Mouse (Mus musculus) lung, postnatal 25 days (tissue): ENCODE measurements around the gene Acoxl.

Experiments used
- DNase-seq: peaks from one replicate; pipeline ENCODE4 v3.0.0; 2022; ENCODE audit warnings: low spot score

Acoxl gene

DNA sequence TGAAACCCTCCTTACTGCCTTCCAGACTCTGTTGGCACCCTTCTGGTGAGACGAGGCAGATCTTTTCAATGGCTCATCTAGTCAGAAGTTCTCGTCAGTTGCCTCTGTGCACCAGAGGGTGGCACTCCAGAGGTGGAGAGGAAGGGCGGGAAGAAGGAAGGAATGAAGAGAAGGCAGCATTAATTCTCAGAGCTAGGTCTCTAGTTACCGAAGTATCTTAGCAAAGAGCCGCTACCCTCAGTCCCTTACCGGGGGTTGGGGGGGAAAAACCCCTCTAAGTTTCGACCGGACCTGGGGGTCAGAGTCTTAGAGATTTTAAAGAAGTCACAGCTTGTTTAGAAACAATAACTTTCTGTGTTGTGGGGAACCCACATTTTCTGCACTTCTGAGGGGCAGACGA, 283.8 kb downstream of the Acoxl start:
- DNase-seq = peak; percentile 72

DNA sequence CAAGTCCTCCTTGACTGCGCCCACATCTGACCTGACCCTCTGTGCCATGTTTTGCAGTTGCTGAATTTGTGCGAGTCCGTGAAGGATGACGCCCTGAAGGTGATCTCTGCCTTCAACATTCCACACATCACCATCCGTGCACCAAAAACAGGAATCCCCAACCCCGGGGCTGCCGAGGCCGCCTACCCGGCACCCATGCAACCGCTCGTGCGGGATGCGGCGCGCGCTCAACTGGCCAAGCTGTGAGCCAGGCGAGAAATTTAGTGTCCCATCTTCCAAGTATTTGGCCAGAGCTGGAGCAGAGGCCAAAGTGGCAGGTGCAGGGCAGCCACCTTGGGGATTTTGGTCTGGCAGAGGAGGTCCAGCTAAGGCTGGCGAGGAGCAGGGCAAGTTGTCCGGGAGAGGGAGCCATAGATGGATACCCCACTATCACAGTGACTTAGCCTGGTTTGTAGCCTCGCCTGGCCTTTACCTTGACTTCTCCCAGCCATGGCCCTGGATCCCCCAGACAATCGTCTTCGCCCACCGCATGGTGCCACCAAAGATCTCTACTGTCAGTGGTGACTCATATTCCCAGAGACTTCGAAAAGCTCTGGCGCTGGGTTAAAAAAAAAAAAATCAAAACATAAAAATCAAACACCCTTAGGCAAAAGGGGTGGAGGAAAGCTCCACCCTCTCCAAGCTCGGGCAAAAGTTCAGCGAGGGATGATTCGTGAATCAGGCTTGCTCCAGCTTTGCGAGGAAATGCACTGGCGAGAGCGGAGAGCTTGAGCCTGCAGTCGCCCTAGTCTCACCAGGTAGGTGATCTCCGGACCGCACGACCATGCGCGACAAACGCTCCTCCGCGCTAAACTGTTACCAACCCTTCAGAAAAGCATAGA, 284.5 kb downstream of the Acoxl start:
- DNase-seq = peak; percentile 31

DNA sequence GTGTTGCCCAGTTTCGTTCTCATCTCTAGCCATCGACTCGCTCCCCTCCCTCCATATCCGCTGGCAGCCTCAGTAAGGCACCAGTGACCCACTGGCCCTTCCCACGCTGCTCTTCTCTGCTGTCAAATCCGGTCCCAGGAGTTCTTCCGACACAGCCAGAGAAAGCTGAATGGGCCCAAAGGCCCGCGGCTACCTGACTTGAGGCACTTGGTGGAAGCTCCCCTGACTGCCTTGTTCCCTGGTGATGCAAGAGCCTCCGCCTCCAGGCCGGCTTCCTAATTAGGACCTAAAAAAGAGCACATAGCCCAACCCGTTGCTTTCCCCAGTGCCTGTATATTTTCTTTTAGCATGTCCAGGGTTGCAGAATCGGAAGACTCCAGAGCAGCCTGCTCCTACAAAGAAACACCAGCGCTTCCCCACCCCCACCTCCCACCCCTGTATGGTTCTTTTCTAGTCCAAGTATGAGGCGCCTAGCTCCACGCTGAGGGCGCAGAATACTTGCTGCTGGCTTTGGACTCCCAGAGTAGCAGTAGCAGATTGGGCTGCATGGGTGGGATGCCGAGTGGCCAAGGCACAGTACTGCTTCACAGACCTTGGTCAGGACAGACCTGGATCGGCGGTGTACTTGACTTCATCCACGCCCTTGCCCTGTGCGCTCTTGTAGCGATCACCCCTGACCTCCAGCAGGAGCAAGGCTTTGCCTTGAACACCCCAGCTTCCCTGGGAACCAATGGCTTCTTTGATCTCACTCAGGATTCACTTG, 285.4 kb downstream of the Acoxl start:
- no peak for DNase-seq

DNA sequence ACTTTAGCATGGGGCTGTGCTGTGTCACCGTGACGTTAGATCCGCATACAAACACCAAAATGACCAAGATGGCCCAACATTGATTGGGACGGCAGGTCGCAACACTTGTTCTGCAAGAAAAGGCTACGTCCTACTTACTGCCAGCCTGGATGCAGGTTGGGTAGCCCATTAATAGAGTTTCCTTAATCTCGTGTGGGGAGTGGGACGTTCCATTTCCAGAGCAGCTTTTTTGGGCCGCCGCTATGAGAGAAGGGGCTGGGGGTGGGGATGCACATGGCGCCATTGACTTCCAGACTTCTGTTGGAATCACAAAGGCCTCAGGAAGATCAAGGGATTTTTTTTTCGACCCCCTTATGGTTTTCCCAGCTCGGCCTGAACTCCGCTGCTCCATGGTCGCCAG, 286.0 kb downstream of the Acoxl start:
- DNase-seq = no peak

- DNase-seq = peak; percentile 97
Observed at GRCm38 (mm10) chr2:128125635-128126470, 287.2 kb downstream of the Acoxl start, which contains the start of gene Bcl2l11. Bcl2l11 (plus strand) TSS chr2:128126038.

DNA sequence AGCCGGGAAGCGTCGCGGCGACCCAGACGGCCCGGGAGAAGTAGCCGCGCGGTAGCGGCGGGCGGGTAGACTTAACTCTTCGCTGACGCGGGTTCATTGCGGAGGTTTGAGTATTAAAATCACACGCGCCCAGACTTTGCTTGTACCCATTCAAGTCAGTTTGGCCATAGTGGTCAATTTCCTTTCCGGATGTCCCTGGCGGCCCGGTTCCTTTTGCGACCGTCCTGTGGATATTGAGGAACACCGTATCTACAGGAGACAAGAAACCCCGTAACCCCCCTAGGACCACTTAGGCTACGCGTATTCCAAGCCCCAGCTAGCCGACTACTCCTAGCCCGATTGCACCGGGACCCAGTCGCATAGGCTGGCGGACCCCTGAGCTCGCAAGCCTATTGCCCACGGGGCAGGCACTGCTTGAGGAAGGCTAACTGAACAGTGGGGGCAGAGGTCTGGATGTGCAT, 287.9 kb downstream of the Acoxl start:
- no peak for DNase-seq

GRCm38 (mm10) chr2:128127121-128127671, 288.5 kb downstream of the Acoxl start:
- peak; percentile 97 for DNase-seq

- peak; percentile 91 for DNase-seq
Observed at GRCm38 (mm10) chr2:128127691-128128292, 289.1 kb downstream of the Acoxl start.

- DNase-seq = no peak
Observed at GRCm38 (mm10) chr2:128128532-128128931, 289.9 kb downstream of the Acoxl start.

DNA sequence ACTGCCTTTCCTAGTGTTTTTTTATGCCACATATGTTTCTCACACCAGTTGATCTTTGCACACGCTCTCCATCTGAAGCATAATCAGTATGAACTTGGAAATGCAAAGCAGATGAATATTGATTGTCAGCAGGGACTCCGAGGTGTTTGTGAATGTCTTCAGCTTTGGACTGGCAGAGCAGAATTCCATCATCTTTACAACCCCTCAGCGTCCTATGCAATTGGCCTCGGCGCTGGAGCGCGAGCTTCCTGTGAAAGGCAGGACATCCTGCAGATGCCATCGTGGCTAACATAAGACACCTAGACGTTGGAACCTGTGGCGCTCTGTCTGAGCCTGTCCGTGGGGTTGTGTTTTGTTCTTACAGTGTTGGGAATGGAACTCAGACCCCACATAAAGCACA, 292.8 kb downstream of the Acoxl start:
- DNase-seq = no peak

GRCm38 (mm10) chr2:128132635-128133034, 294.0 kb downstream of the Acoxl start:
- no peak for DNase-seq

DNA sequence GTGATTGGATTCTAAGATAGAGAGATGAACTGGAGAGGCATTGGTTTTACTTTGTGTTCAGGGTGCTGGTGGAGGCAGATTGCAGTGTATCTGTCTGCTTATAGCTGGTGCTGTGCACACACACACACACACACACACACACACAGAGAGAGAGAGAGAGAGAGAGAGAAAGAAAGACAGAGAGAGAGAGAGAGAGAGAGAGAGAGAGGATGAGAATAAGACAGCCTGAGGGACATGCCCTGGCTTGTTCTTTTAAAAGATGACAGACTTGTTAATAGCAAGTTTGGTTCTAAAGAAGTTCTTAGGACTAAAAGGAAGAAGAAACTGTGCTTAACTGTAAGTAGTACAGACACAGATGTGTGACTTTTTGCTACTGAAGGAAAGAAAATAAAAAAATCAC, 295.2 kb downstream of the Acoxl start:
- DNase-seq = no peak

DNA sequence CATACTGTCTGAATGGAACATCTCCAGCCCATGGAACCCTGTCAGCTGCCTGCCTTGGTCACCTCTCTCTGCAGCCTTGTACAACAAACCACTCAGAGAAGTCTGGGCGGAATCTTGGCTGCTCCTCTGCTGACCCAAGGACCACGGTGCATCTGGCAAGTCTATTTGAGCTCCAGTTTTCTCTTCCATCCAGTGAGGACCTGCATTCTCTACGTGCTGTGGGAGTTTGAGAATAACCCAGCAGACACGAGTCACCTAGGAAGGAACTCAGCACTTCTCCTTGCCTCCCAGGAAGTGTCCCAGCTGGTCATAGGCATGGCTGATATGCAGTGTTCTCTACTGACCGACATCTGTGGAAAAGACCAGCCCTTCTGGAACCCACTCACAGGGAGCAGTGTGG, 295.8 kb downstream of the Acoxl start:
- DNase-seq = no peak

DNA sequence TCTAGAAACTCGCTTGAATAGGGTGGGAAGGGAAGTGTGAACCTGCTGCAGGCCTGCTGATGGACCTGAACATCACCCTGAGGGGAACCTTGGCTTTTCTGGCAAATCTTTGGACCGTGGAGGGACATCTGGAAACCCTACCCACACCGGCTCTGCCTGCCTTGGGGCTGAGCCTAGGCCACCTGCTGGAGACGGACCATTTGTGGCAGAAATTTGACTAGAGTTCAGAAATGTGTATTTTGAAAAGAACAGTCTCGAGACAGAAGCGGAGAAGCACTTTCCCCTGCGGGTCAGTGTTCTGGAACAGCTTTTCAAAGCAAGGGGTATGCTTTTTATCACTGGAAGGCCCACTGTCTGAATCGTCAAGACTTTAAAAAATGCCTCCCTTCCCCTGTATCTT, 296.3 kb downstream of the Acoxl start:
- DNase-seq = no peak

DNA sequence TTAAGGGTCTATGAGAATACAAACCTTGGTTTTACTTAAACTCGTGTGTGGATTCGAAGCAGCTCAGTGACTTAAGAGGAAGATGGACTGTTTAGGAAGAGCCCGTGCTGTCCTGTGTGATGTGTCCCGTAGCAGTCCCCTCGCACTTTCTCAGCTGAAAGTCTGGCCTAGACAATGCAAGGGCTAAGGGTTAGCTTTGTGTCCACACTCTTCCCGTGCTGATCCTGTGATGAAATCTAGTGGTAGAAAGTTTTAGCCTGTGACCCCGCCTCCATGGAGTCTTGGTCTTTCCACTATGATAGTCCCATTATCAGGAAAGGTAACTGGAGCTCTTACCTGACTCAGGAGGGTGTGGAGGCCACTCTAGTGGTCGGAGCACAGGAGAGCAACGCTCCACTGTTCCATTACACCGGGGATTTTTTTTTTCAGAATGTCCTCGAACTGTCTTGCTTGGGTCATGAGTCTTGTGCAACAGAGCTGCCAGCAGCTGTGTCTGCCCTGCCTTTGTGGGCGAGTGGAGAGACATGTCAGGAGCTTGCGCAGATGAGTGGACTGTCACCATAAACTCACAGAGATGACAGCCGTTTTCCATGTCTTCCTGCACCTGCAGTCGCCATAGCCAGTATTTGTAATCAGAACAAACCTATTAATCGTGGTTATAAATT, 298.2 kb downstream of the Acoxl start:
- DNase-seq = no peak

DNA sequence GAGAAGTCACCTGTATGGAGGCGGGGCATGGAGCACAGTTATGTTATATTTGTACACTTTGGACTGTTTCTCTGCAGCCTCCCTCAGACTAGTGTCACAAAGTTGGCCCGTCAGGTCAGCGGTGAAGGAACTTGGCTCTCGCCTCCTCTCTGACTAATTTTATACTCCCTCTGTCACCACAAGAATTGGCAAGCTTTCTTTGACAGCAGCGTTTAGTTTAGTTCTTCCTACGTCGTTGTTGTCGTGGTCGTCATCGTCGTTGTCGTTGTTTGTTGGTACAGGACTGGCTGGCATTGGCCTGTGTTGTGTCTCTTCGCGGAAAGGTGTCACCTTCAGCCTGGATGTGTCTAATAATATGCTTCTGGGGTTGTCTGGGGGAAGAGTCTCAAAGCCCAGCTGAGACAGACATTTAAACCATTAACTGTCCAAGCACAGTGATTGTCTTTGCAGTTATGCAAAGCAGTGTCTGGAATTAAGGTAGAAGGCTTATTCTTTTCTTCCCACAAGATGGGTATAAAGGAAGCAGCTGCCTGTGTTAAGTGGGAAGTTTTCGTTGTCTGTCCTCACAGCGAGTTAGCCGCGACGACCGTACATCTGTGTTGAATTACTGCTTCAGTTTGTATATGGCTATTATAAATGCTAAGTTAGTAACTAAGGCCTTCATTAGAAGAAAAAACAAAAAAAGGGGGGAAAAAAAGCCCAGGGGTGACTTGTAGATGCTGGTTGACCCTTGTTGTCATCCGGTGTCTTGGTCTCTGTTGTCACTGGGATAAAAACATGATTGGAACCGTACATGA, 299.0 kb downstream of the Acoxl start:
- DNase-seq = no peak

GRCm38 (mm10) chr2:128138924-128139323, 300.2 kb downstream of the Acoxl start:
- DNase-seq = no peak

- DNase-seq = no peak
Observed at GRCm38 (mm10) chr2:128139781-128140180, 301.1 kb downstream of the Acoxl start.

DNA sequence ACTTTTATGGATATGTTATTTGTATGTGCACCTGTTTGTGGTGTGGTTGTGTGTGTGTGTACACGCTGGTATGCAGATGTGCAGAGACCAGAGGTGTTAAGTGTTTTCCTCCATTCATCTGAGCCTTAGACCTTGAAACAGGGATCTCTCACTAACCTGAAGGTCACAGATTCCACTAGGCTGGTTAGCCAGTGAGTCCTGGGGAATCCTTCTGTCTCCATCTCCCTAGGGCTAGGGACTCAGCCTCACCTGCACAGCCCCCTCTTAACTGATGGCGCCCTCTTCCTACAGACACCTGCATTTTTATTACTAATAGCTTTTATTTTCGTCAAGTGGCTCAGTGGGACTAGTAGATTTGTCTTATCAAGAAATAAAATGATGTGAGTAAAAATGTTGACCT, 301.5 kb downstream of the Acoxl start:
- DNase-seq = no peak

GRCm38 (mm10) chr2:128143992-128144391, 305.3 kb downstream of the Acoxl start:
- no peak for DNase-seq
